Mouse (Mus musculus): ENCODE measurements at regions not wholly inside any gene's neighbourhood (a gene's known extent, or its start where the extent isn't known, plus 50 kb on each side); places are given as distances from the start of the nearest gene placed in this dataset.
"Not testable (repeated sequence)": the region's sequence is repeated elsewhere in the genome, so short reads cannot be mapped to it uniquely, and the experiment has no call there.

DNA sequence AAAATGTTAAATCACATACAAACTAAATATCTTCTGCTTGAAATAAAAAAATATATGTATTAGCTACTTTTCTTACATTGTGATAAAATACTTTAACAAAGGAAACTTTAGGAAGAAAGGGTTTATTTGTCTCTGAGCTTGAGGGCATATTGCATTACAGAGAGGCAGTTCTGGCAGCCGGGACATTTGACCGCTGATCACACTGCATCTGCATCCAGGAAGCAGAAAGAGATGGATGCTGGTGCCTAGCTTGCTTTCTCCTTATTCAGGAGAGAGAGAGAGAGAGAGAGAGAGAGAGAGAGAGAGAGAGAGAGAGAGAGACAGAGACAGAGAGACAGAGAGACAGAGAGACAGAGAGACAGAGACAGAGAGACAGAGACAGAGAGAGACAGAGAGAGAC lies 137.7 kb upstream of the Tacstd2 start:
- not testable (repeated sequence) for DNase-seq

DNA sequence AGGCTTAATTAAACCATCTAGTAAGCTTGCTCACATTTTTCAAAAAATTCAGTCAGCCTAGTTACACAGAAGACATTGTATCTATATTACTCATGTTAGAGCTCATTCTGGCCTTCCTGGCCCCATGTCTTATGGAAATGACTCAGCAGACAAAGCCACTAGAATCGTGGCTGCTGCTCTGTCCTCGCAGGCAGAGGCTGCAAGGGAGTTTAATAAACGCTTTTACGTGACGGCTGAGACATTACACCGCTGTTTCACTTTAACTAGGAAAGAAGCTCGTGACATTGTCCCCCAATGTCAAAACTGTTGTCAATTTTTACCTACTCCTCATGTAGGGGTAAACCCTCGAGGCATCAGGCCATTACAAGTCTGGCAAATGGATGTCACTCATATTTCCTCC lies 132.5 kb upstream of the Tacstd2 start:
- not testable (repeated sequence) for DNase-seq

DNA sequence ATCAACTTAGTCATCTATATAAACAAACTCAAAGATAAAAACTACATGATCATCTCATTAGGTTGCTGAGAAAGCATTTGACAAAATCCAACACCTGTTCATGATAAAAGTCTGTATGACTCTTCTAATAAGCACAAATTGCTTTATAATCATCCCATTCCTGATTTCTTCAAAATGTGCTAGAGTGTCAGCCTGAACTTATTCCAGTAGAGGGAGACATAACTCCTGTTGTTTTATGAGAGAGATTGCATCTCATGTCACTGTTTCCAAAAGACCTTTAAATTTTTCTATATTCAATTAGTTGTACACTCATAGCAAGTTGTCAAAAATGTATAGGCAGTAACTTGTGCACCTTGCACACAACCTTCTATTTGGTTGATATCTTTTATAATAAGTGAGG lies 96.0 kb upstream of the Tacstd2 start:
- DNase-seq, result no peak

GRCm38 (mm10) chr6:67610402-67610801 lies 74.8 kb upstream of the Tacstd2 start:
- no peak for DNase-seq

DNA sequence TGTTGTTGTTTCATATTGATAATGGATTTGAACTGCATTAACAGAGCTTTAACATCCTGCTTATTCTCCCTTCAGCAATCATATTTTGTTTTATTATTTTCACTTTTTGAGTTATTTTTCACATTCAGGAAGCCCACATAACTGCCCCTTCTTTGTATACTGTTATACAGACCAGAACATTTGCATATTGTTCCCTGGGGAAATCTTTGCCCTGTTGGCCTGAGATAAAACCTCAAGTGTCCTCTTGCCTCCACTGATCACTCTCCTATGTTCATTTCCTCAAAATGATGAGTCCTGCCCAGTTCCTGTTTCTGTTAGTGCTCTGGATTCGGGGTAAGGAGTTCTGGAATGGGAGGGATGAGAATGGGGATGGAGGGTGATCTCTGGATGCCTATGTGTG lies 73.9 kb upstream of the Tacstd2 start:
- DNase-seq, result not testable (repeated sequence)

Measured in kidney, postnatal 36 days (tissue).